Comparison of ENCODE assay signal across 22 mouse cellular contexts in the genomic region with DNA sequence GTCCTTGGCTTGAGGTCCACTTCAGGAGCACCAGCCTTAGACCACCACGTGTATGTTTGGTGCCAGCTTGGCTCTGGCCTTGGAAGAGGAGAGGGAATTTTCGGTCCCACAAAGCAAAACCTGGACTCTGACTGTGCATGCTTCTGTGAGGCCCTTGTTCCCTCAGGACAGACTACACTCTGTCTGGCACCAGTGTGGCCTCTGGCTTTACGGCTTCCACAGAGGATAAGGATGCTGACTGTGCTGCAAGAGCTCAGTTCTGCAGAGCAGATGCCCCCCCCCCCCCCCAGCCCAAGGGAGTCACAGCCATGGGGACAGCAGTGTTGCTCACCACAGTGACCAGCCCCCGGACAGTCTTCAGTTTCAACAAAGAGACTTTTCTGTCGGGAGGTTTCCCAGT.
DNase-seq lines count a peak whose midpoint lies in the region; ATAC-seq and TF ChIP-seq lines count a peak whose summit lies in the region.
"Had no signal": no experiment of that assay in that cellular context is flagged by ENCODE, and none has a peak within 500 bp of the region (broad histone marks: within the 10 kb centered on the region; RNA-seq: fewer than 3 reads in every experiment).

No protein-coding gene starts in this region.

- H3K27ac ChIP-seq in heart, adult 2 months: no peak overlapping the region
- no peak overlapping the region for H3K27ac ChIP-seq in midbrain, embryonic 15.5 days
- no peak overlapping the region for H3K27ac ChIP-seq in midbrain, embryonic 13.5 days
- no peak overlapping the region for H3K27ac ChIP-seq in midbrain, postnatal 0 days (ENCODE audit: low read depth, low read length)
- H3K27ac ChIP-seq: forebrain, embryonic 13.5 days; limb, embryonic 15.5 days; liver, embryonic 15.5 days; lung, embryonic 15.5 days had no signal

- no peaks in the 10 kb centered on the region for H3K4me1 ChIP-seq in heart, adult 2 months (ENCODE audit: control insufficient read depth, insufficient read depth, low read length)
- no peaks in the 10 kb centered on the region for H3K4me1 ChIP-seq in midbrain, embryonic 15.5 days
- H3K4me1 ChIP-seq in midbrain, embryonic 13.5 days (replicated peaks): peaks cover 23% of the 10 kb centered on the region
- peaks cover 8% of the 10 kb centered on the region for H3K4me1 ChIP-seq in midbrain, postnatal 0 days (ENCODE audit: insufficient read depth, low read length)
- H3K4me1 ChIP-seq: liver, embryonic 15.5 days; lung, embryonic 15.5 days had no signal

- no peak overlapping the region for H3K4me3 ChIP-seq in heart, adult 2 months
- no peak overlapping the region for H3K4me3 ChIP-seq in midbrain, embryonic 15.5 days
- H3K4me3 ChIP-seq in midbrain, embryonic 13.5 days (replicated peaks): no peak overlapping the region
- no peak overlapping the region for H3K4me3 ChIP-seq in midbrain, postnatal 0 days (ENCODE audit: low read depth, low read length)
- H3K4me3 ChIP-seq: forebrain, embryonic 13.5 days; limb, embryonic 15.5 days; liver, embryonic 15.5 days; lung, embryonic 15.5 days had no signal

- no peaks in the 10 kb centered on the region for H3K79me2 ChIP-seq in heart, adult 2 months (replicated peaks; ENCODE audit: control insufficient read depth, insufficient read depth, low read length)

- 0 out of 2 replicates have a peak, but pooled peaks have one; percentile 38 for ATAC-seq in midbrain, embryonic 15.5 days (replicated peaks)
- no peak for ATAC-seq in midbrain, embryonic 13.5 days
- peak; percentile 60 for ATAC-seq in midbrain, postnatal 0 days (ENCODE audit: low FRiP score)
- ATAC-seq: forebrain, embryonic 13.5 days; intestine, embryonic 16.5 days had no signal

- no peaks in the 10 kb centered on the region for H3K36me3 ChIP-seq in heart, adult 2 months (ENCODE audit: control insufficient read depth, insufficient read depth, low read length)
- no peaks in the 10 kb centered on the region for H3K36me3 ChIP-seq in midbrain, embryonic 15.5 days (replicated peaks)
- no peaks in the 10 kb centered on the region for H3K36me3 ChIP-seq in midbrain, embryonic 13.5 days
- no peaks in the 10 kb centered on the region for H3K36me3 ChIP-seq in midbrain, postnatal 0 days (ENCODE audit: insufficient read depth, low read length)
- H3K36me3 ChIP-seq: limb, embryonic 15.5 days; liver, embryonic 15.5 days; lung, embryonic 15.5 days had no signal

- no peaks in the 10 kb centered on the region for H3K27me3 ChIP-seq in heart, adult 2 months (ENCODE audit: control insufficient read depth, insufficient read depth, low read length)
- H3K27me3 ChIP-seq in midbrain, embryonic 15.5 days (replicated peaks): no peaks in the 10 kb centered on the region
- 0 out of 2 replicates have a peak, but pooled peaks cover 4% of the 10 kb centered on the region for H3K27me3 ChIP-seq in midbrain, embryonic 13.5 days
- H3K27me3 ChIP-seq in midbrain, postnatal 0 days (ENCODE audit: insufficient read depth, low read length): no peaks in the 10 kb centered on the region
- H3K27me3 ChIP-seq: forebrain, embryonic 13.5 days; limb, embryonic 15.5 days; liver, embryonic 15.5 days; lung, embryonic 15.5 days had no signal

- intact Hi-C loops in heart, adult 2 months (cut with DNase I): no loop called here

- H3K9me3 ChIP-seq in midbrain, embryonic 15.5 days: no peaks in the 10 kb centered on the region
- no peaks in the 10 kb centered on the region for H3K9me3 ChIP-seq in midbrain, embryonic 13.5 days
- H3K9me3 ChIP-seq in midbrain, postnatal 0 days (ENCODE audit: low read length): no peaks in the 10 kb centered on the region
- H3K9me3 ChIP-seq: forebrain, embryonic 13.5 days; limb, embryonic 15.5 days; liver, embryonic 15.5 days; lung, embryonic 15.5 days had no signal

- WGBS in heart, adult 2 months: 60% methylated on average over 5 of the region's 5 CpGs
- 39% methylated on average over 5 of the region's 5 CpGs for WGBS in midbrain, embryonic 15.5 days
- 40% methylated on average over 5 of the region's 5 CpGs for WGBS in midbrain, embryonic 13.5 days
- WGBS in midbrain, postnatal 0 days: 47% methylated on average over 5 of the region's 5 CpGs

- peak; percentile 68 for DNase-seq in heart, adult 11 months
- no peak for DNase-seq in heart, adult 2 months
- peak; percentile 12 for DNase-seq in forelimb bud, embryonic 11.5 days (ENCODE audit: low read depth, low spot score)
- DNase-seq in midbrain, postnatal 0 days (ENCODE audit: low spot score): peak; percentile 62
- DNase-seq in layer of hippocampus, adult 11-12 months (ENCODE audit: low spot score): no peak
- DNase-seq in frontal cortex, postnatal 36 days (ENCODE audit: low spot score in 2 of 2): no peak
- DNase-seq: adrenal gland, postnatal 25 days; cerebellum, adult 9-11 months; gastrocnemius, postnatal 14 days; kidney, adult 9 months; kidney, postnatal 25 days; lung, postnatal 4 days; thymus, adult 18-20 months; thymus, postnatal 4 days had no signal

- H3K4me2 ChIP-seq in midbrain, embryonic 15.5 days: no peak overlapping the region
- no peak overlapping the region for H3K4me2 ChIP-seq in midbrain, embryonic 13.5 days (replicated peaks)
- H3K4me2 ChIP-seq in midbrain, postnatal 0 days (ENCODE audit: low read depth, low read length, poor library complexity, severe bottlenecking): no peak overlapping the region
- H3K4me2 ChIP-seq: forebrain, embryonic 13.5 days; heart, embryonic 11.5 days; limb, embryonic 15.5 days; liver, embryonic 15.5 days; lung, embryonic 15.5 days had no signal

- no peak for TF ChIP-seq POLR2A in heart, adult 2 months (IDR thresholded peaks at IDR 0.05; ENCODE audit: insufficient read depth, low read depth, low read length)

- TF ChIP-seq EP300 in heart, adult 2 months (IDR thresholded peaks at IDR 0.05; ENCODE audit: insufficient read depth, low read depth, low read length): no peak

- H3K9ac ChIP-seq in heart, adult 2 months (ENCODE audit: low read depth, low read length): no peak overlapping the region
- H3K9ac ChIP-seq in midbrain, embryonic 15.5 days: no peak overlapping the region
- H3K9ac ChIP-seq in midbrain, embryonic 13.5 days (replicated peaks): no peak overlapping the region
- no peak overlapping the region for H3K9ac ChIP-seq in midbrain, postnatal 0 days (replicated peaks; ENCODE audit: low read length, poor library complexity, severe bottlenecking)
- H3K9ac ChIP-seq: forebrain, embryonic 13.5 days; limb, embryonic 15.5 days; liver, embryonic 15.5 days; lung, embryonic 15.5 days had no signal

- no peak for TF ChIP-seq CTCF in heart, adult 2 months (IDR thresholded peaks at IDR 0.05)
- TF ChIP-seq CTCF in midbrain, postnatal 0 days (IDR thresholded peaks at IDR 0.05): no peak

Comparison
In these comparisons a context has a peak if more than half of its experiments do, and no peak if none do; other contexts are left out.
1. DNase-seq: peak in heart, adult 11 months (single experiment), forelimb bud, embryonic 11.5 days (single experiment) and midbrain, postnatal 0 days (single experiment); none in heart, adult 2 months (0 of 2), layer of hippocampus, adult 11-12 months (single experiment) and frontal cortex, postnatal 36 days (0 of 2).